Mouse (Mus musculus): ENCODE results near the gene Bcl2.
"Not testable (repeated sequence)": the region's sequence is repeated elsewhere in the genome, so short reads cannot be mapped to it uniquely, and the experiment has no call there.

Bcl2 gene

DNA sequence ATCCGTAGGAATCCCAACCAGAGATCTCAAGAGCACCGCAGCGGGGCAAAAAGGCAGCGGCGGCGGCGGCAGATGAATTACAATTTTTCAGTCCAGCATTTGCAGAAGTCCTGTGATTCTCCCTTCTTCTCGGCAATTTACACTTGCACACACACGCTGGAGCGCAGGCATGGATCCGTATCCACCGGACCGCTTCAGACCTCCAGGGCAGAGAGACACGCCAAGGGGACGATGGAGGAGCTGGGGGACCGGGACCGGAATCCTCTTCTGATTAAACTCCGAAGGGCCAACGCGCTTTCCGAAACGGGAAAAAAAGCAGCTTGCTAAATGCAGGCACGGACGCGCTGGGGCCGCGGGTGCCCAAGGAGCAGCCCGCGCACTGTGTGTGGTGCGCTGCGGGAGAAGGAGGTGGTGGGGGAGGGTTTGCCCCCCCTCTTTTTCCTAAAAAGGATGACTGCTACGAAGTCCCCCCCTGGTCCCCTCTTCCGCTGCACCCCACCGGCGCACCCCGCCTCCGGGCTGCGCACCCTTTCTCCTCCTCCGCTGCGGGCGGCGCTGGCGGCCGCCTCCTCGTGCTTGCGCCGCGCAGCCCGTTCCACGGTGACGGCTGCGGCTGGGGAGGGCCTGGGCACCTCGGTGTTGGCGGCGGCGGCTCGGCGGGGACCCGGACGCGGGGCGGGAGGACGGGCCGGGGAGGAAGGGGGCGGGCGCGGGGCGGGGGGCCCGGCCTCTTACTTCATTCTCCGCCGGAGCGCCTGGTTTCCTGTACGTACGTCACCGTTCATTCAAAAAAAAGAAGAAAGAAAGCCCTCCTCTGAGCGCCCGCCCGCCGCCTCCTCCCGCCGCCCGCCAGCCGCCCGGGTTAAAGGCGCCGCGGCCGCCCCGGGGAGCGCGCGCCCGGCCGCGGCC, at the start of gene Bcl2:
Gene Bcl2, minus strand, starts transcription at position 654 of the 909 bp plus-strand sequence.
- in situ Hi-C loops (cut with MboI, MseI): loop anchor here (5.0 kb wide), 3 partner anchors 97 to 192 kb away; no protein-coding TSS in a partner anchor

DNA sequence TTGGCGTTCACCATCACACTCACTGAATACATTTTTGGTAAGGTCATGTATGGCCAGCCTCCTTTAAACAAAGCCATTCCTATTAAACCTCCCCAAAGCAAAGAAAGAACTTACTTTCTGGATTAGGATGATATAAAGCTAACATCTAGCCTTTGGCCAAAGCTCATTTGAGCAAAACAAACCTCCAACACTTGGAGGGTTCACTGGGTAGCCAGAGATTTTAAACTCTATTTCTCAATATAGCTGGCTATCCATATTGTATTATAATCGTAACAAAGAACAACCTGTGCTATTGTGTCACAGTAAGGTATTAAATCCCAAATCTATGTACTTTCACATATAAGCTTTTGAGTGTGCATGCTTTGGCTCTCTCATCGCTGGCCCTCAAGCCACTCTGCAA, 46.7 kb upstream of the Bcl2 start:
- in situ Hi-C loops (cut with MboI, MseI): no loop called here

DNA sequence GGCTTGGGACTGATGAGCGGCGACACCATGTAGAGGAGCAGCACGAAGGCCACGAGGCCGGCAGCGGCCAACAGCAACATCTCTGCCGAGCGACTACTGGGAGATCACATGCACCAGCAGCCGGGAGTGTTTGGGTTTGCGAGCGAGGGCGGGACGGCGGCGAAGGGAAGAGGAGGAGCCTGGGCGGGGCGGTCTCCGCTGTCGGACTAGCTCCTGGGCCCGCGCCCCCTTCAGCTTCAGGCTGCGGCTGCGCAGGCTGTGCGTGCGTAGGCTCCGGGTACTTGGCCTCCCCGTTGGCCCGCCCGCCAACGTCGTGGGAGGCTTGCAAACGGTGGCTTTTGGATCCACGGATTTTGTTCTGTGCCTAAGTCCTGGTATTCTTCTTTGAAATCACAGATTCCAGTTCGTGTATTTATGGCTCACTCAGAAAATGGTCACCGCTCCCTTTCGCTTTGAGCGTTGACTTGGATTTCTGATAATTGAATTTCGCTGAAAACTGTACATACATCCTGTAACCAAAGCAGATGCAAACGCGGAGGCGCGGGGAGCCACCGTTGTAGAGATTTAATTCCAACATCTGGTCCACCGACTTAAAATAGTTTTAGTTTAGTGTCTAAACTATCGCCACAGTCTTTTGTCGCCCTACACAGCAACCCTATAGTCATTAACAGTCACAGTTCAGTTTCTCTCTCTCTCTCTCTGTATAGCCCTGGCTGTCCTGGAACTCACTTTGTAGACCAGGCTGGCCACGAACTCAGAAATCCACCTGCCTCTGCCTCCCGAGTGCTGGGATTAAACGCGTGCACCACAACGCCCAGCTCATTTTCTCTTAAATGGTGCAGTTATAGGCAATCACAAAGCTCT, 45.7 kb upstream of the Bcl2 start, which contains the start of gene Kdsr:
Gene Kdsr, minus strand, starts transcription at position 156 of the 864 bp plus-strand sequence.
- in situ Hi-C loops (cut with MboI, MseI): loop anchor here (5.0 to 10.0 kb wide), 3 partner anchors 37 to 685 kb away; partner anchors contain the start of gene Vps4b

DNA sequence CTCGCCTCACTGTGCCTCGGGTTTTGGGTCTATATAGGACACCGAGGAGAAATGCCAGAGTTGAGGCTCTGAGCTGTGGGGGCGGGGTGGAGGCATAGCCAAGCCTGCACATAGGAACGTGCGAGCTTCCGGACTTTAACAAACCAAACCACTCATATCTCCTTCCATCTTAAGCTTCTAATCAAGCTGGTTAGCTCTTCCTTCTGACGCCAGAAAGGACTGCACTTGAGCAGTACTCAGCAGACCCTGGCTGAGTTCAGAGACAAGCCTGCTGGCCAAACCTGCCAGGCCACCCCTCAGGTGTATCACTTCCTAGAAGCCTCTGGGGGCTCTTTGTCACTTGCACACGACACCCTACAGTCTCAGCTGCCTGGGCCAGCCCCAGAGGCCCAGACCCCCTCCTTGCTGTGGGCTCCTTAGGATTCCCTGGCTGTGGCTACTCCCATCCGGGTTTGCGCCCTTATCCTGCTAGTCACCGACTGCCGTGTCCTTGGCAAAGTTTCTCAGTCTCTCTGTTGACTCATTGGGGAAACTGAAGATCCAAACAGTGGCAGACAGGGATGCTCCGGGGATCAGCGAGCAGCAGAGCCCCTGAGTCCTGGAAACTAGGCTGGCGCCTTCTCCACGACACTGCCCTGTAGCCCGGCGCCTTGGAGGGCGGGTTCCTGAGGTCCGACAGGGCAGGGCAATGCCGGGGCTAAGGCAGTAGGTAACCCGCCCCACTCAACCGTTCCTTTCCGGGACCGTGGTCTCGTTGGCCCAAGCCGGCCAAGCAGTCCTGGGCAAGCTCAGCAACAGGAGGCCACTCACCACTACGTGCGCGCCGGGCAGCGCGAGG, 44.9 kb upstream of the Bcl2 start:
- in situ Hi-C loops (cut with MboI, MseI): loop anchor here (5.0 to 10.0 kb wide), 3 partner anchors 38 to 684 kb away; partner anchors contain the start of gene Vps4b

DNA sequence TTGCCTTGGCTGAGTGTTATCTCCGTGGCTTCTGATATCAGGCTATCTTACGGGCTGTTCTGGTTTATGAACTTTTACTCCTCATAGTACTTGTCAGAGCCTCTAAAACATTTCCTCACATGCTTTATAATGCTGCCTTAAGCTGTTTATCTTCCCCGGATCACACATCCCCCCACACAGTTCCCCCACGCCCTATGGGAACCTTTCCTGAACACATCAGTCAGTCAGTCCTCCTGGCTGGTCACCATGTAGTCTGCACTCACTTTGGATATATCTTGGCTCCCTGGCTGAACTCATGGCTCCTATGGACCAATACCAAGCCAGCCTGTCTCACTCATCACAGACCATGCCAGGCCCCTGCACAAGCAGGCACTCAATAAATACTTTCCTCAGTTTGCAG, 42.6 kb upstream of the Bcl2 start:
- in situ Hi-C loops (cut with MboI, MseI): loop anchor here (5.0 to 10.0 kb wide), 3 partner anchors 41 to 682 kb away; partner anchors contain the start of gene Vps4b

DNA sequence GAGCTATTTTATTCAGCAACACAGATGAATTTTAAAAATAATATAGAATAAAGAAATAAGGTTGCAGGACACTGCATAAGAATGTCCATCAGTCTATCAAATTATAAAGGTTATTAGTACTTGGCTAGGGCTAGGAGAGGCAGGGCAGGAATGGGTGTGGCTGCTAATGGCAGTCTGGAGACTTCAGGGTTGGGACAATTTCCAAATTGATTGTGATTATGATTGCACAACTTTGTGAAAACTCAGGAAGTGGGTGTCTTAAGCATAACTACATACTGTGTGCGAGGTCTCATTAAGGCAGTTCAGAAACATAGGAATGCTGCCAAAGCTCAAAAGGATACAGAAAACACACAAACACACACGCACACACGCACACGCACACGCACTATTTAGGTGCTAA, 37.9 kb upstream of the Bcl2 start:
- in situ Hi-C loops (cut with MboI, MseI): loop anchor here (10.0 kb wide), 1 partner anchor 677 kb away; no protein-coding TSS in a partner anchor

DNA sequence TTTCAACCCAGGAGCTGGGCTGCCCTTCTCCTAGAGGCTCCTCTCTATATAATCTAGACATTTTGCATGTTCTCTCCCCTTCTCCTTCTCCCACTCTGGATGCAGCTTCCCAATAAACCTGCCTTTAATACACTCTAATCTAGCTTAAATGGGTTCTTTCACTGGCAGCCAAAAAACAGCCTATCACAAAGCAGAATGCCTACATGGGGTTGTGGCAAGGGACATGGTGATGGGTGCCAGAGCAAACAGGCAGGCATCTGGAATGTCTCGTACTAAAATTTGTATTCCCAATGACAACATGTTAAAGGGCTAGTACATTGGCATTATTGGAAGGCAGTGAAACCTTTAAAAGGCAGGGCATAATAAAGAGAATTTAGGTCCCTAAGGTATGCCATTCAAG, 36.6 kb upstream of the Bcl2 start:
- in situ Hi-C loops (cut with MboI, MseI): loop anchor here (10.0 kb wide), 1 partner anchor 676 kb away; no protein-coding TSS in a partner anchor

DNA sequence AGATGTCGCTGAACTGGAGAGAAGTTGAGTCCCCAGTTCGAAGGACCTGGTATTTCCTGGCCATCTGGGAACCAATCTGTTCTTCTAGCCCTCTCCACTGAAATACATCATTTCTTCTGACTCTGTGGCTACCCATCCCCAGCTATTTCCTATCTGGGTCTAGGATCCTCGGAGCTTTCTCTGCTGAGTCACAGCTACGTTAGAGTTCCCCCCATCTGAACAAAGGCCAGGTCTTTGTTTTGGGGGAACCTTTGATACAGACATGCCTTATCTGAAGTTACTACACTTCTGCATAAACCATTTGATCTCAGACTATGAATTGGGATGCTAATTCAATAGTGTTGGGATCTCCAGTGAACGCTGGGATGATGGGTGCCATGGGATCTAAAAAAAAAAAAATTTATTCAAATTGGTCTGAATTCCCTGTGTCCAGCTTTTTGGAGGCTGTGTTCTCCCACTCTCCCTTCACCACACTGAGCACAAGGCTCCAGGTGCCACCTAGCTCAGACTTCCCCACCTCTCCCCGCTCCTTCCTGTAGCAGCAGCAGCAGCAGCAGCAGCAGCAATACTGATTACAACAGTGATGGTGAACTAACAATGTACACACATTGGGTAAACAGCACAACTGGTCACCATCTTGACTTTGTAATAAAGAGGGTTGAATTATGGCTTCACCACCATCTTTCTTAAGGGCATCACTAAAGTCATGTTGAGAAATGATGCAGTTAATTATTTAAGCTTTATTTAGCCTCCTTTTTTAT, 34.7 kb upstream of the Bcl2 start:
- in situ Hi-C loops (cut with MboI, MseI): loop anchor here (10.0 kb wide), 1 partner anchor 1384 kb away; no protein-coding TSS in a partner anchor

DNA sequence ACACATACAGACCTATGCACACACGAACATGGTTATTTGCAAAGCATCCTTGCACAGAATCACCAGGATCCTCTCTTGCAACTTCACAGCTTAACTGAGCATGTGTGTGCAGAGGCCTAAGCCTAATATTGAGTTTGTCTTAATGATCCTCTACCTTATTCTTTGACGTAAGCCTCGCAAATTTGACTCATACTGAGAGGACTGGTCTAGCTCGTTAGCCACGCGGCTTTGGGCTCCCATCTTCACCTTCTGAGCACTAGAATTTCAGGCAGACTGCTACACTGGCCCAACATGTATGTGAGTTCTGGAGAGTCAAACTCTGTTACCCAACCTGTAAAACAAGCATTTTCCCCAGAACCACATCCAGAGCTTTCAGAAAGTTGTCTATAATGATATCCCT, 28.9 kb upstream of the Bcl2 start:
- in situ Hi-C loops (cut with MboI, MseI): loop anchor here (5.0 to 10.0 kb wide), 3 partner anchors 79 to 1378 kb away; no protein-coding TSS in a partner anchor

DNA sequence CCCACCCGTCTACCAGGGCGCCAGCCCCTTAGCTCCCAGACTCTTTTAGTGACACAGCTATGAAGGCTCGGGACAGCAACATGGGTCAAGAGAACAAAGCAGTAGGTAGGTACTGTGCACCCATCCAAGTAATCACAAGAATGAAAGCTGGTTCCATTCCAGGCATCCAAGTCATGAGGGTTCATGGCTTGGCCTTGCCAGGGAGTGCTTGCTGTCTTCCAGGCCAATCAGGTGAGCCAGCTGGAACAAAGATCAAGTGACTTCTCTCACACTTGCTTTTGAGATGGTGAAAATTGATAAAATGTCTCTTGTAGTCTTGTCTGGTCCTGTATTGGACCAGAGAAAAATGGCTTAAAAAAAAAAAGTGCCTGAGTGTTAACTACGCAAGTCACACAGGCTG, 26.7 kb upstream of the Bcl2 start:
- in situ Hi-C loops (cut with MboI, MseI): loop anchor here (5.0 to 10.0 kb wide), 3 partner anchors 82 to 1376 kb away; no protein-coding TSS in a partner anchor

DNA sequence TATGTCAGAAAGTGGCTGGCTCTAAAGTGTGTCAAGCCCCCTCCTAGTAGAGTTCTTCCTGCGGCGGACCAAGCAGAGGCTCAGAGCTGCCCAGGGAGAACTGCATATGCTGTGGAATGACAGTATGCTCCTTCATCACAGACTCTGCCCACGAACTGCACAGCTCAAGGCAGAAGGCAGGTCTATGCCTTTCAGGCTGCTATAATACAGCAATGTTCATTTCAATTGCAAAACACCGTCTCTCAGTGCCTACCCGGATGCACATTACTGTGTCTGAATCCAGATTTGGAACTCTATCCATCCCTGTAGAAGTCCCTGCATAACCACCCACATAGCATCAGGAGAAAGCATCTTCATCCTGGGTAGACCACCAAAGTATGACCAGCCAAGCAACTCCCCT, 25.7 kb upstream of the Bcl2 start:
- in situ Hi-C loops (cut with MboI, MseI): loop anchor here (5.0 to 10.0 kb wide), 3 partner anchors 82 to 1375 kb away; no protein-coding TSS in a partner anchor

DNA sequence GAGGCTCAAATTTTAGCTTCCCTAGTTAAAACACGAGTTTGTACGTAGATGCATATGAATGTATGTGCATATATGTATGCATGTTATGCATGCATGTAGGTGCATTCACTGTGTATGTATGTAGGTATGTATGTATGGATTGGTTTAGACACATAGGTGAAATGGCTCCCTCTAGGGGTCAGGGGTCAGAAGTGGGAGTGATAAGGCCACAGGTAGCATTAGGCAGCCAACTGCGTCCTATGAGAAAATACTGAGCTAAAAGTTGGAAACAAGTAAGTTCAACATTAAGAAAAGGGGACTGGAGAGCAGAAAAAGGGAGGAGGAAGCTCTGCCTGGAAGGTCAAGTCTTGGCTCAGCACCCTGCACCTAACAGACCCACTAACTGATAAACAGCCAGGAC, 24.0 kb upstream of the Bcl2 start:
- in situ Hi-C loops (cut with MboI, MseI): no loop called here

DNA sequence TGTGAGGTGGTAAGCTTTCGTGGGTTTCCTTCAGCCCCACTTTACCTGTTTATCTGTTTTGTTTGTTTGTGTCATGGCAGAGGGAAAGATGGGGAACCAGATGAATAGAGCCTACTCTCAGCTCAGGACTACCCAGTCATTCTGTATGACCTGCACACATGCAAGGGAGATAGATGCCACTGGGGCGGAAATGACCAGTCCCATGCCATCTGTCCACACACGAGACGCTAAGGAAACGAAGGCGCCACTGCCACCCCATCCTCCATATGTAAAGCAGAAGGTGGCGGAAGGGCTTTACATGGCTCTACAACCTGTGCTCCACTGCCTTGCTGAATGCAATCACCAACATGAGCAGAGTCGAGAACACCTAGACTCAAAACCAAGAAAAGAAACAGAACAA, 22.1 kb upstream of the Bcl2 start:
- in situ Hi-C loops (cut with MboI, MseI): no loop called here

DNA sequence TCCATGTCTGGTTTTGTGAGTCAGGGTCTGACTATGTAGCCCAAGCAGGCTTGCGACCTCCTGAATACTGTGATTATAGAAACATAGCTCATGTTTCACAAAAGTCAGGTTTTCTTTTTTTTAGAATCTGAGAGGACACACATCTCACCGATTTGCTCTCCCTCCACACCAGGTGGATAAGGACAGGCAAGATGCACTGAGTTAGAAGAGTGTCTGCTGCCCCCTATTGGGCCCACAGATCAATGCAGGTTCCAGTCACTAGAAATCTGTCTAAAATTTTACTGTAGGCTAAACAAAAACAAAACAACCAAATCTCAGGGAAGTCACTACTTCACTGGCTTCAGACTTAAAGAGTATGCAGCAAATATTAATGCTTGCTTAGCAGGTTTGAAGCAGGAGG, 21.5 kb upstream of the Bcl2 start:
- in situ Hi-C loops (cut with MboI, MseI): no loop called here

DNA sequence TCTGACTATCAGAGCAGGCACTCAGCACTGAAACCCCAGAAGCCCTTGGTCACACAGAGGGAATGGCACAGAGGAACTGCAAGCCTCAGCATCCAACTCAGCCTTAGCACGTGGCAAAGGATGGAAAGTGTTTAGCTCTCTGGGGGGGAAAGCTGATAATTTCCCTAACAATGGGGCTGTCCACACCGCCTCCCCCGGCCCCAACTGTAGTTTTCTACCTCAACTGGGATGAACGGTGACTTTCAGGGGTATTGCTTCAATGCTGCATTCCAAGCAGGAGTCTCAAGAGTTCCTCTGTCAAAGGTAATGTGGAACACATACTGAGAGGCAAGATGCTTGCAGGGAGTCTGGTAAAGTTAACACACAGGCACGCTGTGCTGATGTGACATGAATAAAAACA, 8.0 kb upstream of the Bcl2 start:
- in situ Hi-C loops (cut with MboI, MseI): no loop called here

DNA sequence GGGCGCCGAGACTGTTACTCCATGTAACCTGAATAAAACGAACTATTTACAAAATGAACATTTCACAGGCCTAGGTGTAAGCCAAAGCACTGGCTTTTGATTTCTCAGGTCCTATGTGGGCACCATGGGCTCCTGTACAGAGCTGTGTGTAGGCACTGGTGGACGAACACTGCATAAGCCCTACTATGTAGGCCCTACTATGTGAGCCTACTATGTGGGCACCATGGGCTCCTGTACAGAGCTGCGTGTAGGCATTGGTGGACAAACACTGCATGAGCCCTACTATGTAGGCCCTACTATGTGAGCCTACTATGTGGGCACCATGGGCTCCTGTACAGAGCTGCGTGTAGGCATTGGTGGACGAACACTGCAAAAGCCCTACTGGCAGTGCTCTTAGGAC, 3.7 kb upstream of the Bcl2 start:
- in situ Hi-C loops (cut with MboI, MseI): not testable (repeated sequence)

DNA sequence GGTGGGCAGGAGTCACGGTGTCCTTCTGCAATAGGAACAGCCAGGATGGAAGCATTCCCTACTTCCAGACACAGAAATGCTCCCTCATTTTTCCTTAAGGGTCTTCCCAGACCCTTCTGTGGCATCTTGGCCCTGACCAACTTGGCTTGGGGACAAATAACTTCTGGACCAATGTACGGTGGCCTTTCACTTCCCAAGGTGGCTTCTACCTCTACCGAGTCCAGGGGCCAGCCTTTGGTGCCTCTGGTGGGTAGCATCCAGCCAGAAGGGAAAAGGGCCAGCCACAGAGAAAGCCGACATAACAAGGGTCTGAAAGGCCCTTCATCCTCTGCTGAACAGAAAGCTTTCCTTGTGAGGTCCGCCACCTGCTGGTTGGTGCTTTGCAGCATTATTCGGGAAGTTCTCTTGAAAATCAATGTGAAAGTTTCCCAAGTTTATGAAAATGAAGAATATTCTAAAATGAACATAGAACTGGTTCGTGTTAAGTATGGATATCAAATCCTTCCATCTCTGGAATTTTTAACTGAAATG, 3.1 kb upstream of the Bcl2 start:
- in situ Hi-C loops (cut with MboI, MseI): no loop called here

DNA sequence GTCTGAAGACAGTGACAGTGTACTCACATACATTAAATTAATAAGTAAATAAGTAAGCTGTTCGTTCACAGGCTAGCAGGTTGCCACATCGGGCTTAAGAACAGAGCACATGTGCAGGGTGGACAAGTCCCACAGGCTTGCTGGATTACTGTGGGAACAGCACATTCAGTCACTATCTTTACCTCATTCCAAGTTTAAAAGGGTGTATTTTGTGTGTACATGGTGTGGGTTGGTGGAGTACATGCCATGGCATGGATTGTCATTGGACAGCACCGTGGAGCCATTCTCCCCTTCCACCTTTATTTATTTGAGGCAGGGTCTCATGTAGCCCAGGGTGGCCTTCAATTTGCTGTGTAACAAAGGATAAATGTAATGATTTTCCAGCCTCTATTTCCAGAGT, 2.1 kb upstream of the Bcl2 start:
- in situ Hi-C loops (cut with MboI, MseI): no loop called here
